Mouse (Mus musculus) adrenal gland, postnatal 25 days (tissue): ENCODE data around the gene Gm10190. TPM values are rescaled to one million over a fixed set of nuclear protein-coding genes. Genes with fewer than 3 reads are reported as not detected.

Experiments
- total RNA-seq: library from RNA; stranded (reverse); gene quantifications from 2 replicates; pipeline ENCODE4 v1.2.3, GENCODE M21; 2021

Gene Gm10190
- total RNA-seq, 1 experiment from 2014 or later = not detected

Other genes with a start within 250 kb of the Gm10190 start
- 18.0 and 18.4 TPM in 2 replicates for gene Galm, start 246.1 kb downstream of the Gm10190 start, total RNA-seq
- 119 and 126 TPM in 2 replicates for gene Srsf7, start 166.2 kb downstream of the Gm10190 start, total RNA-seq
- gene Ttc39d, start 166.1 kb downstream of the Gm10190 start, total RNA-seq = 0.24 TPM in 1 of 2 replicates, not detected in the other
- 10.4 and 11.1 TPM in 2 replicates for gene Gemin6, start 149.1 kb downstream of the Gm10190 start, total RNA-seq
- 10.7 and 12.7 TPM in 2 replicates for gene Morn2, start 83.3 kb downstream of the Gm10190 start, total RNA-seq
- 13.5 and 17.8 TPM in 2 replicates for gene Dhx57, start 83.1 kb downstream of the Gm10190 start, total RNA-seq
- 0.67 TPM in 1 of 2 replicates, not detected in the other for gene Arhgef33, start 66.1 kb downstream of the Gm10190 start, total RNA-seq
- gene Sos1, start 106.9 kb upstream of the Gm10190 start, total RNA-seq = 30.3 and 30.9 TPM in 2 replicates
- gene Cdkl4, start 204.3 kb upstream of the Gm10190 start, total RNA-seq = not detected in 2 replicates